Mouse (Mus musculus): ENCODE measurements around the gene Zfp385a.
"Not testable (repeated sequence)": the region's sequence is repeated elsewhere in the genome, so short reads cannot be mapped to it uniquely, and the experiment has no call there.

Zfp385a gene

GRCm38 (mm10) chr15:103285778-103286417 lies 54.0 kb downstream of the Zfp385a start:
- peak; percentile 55 for DNase-seq

DNA sequence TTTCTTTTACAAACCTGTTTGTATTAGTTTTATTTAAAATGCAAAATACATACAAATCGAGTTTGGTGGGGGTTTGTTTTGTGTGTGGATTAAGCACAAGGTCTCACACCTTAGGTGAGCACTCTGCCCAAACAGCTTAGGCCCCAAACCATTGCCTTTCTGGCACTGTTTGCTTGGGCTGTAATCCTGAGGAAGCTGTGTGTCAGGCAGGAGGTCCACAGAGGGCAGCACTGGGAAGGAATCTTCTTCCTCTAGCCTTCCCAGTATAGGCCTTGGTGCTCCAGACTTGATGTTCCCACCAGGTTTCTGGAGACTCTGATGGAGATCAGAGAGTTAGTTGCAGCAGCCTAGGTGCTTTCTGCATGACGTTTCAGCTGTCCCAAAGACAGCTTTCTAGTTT lies 55.2 kb downstream of the Zfp385a start:
- peak; percentile 25 for DNase-seq

DNA sequence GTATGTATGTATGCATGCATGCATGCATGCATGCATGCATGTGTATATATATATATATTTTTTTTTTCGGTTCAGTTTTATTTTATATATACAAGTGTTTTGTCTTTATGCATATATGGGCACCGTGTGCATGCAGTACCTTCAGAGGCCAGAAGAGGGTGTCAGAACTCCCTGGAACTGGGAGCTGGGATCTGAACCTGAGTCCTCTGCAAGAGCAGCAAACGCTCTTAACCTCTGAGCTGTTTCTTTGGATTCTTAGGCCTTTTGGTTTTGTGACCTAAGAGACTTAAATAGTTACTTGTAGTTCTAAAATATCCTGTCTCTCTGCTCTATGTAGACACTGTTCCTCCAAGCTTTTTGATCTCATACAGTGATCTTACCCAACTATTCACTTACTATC lies 55.8 kb downstream of the Zfp385a start:
- peak; percentile 76 for DNase-seq

DNA sequence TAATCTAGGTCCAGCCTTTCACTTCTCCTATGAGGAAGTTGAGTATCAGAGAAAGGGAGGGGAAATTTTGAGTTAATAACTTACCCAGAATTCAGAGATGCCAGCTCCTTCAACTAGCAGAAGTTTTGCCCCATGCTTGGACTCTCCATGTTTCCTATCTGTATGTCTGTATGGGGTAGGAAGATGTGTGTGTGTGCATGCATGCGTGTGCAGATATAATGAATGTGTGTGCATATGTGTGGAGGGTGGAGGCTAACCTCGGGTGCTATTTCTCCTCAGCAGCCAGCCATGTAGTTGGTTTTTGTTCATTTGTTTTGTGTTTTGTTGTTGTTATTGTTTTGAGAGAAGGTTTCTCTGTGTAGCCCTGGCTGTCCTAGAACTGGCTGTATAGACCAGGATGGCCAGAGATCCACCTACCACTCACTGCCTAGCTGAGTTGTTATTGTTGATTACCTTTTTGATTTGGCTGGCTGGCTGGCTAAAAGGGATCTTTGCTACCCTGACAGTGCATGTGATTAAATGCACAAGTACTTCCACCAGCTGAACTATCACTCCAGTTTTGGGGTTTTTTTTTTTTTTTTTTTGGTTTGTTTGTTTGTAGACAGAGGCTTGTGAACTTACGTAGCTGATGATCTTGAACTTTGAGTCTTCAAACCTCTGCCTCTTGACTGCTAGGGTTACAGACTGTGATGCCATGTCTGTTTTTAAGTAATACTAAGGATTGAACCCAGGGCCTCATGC lies 58.3 kb downstream of the Zfp385a start:
- no peak for DNase-seq

DNA sequence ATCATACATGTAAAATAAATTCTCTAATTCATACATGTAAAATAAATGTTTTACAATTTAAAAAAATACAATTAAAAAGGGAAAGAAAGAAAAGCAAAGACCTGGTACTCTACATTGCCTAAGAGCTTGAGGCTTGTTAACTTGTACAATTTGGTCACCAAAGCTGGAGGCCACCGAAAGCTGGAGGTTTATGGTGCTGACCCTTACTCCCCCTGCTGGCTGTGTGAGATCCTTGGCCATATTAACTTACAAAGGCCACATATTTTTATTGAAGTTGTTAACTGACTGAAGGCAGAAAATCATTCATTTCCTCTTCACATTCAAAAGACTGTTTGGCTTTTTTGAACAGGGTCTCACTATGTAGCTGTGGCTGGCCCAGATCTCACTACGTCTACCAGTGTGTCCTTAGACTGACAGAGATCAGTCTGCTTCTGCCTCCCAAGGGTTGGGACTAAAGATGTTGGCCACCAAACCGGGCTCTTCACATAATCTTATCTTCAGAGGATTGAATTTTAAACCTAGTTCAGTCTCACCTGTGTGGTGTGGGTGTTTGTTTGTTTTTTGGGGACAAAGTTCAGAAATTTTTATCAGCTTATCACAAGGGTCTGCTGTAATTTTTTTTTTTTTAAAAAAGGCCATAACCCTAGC lies 59.0 kb downstream of the Zfp385a start:
- DNase-seq, result peak; percentile 65

GRCm38 (mm10) chr15:103279750-103280149 lies 60.1 kb downstream of the Zfp385a start:
- DNase-seq, result peak; percentile 59

- DNase-seq, result no peak
Observed at GRCm38 (mm10) chr15:103277949-103278348, 61.9 kb downstream of the Zfp385a start.

DNA sequence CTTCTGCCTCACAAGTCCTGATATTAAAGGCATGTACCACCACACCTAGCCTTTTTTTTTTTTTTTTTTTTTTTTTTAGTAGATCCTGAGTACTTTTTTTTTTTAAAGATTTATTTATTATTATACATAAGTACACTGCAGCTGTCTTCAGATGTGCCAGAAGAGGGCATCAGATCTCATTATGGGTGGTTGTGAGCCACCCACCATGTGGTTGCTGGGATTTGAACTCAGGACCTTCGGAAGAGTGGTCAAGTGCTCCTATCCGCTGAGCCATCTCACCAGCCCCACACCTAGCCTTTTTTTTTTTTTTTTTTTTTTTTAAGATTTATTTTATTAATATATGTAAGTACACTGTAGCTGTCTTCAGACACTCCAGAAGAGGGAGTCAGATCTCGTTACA lies 64.0 kb downstream of the Zfp385a start:
- not testable (repeated sequence) for DNase-seq

DNA sequence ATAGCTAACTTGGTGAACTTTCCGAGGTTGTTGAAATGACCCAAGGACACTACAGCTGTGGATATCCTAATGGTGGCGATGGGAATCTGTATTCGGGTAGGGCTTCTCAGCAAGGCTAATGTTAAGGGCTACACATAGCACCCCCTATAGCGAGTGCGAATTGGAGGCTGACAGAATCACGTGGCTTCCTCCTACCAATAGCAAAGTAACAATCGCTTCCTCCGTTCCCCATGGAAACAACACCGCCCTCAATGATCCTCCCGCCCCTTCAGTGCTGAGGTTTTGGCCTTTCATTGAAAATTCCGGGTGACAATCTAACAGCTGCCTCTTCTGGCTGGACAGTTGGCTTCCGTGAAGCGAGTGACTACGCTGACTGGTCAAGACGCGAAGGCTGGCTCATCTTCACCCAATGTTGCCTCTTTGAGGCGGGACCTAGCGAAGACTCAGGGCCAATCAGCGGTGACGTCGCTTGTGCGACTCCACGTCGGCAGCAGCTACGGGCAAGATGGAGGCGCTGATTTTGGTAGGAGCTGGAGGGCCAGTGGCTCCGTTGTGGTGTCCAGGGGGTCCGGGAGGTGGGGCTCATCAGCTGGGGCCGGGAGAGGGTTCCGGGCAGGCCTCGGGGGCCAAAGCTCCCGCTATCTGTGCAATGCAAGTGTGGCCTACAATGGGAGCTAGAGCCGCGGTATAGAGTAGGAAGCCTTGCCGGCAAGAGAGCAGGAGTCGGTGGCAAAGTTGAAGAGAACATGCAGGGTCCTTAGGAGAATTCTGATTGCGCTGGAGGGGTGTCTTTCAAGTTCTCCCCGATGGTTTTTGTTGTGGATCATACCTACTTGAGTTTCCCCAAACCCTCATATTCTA lies 67.2 kb downstream of the Zfp385a start, which contains the start of gene Copz1:
Gene Copz1, plus strand, starts transcription at position 296 of the 861 bp plus-strand sequence.
- peak; percentile 99 for DNase-seq

- DNase-seq, result no peak
Observed at GRCm38 (mm10) chr15:103268903-103269302, 71.0 kb downstream of the Zfp385a start.

DNA sequence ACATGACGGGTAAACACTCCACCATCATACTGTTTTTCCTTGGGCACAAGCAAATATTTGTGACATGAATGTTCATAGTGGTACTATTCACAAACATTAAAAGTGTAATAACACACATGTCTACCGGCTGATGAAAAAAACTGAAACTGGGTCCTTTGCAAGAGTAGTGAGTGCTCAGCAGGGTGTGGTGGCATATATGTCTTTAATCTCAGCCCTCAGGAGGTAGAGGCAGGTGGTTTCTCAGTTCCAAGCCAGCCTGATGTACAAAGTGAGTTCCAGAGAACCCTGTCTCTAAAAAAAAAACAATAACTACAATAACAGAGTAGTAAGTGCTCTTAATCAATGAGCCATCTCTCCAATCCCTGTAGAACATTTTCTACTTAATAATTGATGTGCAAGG lies 75.1 kb downstream of the Zfp385a start:
- no peak for DNase-seq

Data from lung, postnatal 36 days (tissue).